Mouse (Mus musculus) midbrain, postnatal 0 days (tissue): ENCODE measurements around the gene Ywhaq. TPM values are rescaled to one million over a fixed set of nuclear protein-coding genes. Genes with fewer than 3 reads are reported as not detected.

Source experiments
- ATAC-seq: fragments of 200-750 bp; cut with Nextera tagmentation; 2 replicates; pipeline ENCODE4 v1.8.0; 2017; ENCODE audit warnings: moderate number of reproducible peaks, mild to moderate bottlenecking, moderate TSS enrichment, moderate library complexity; ENCODE audit not compliant: low FRiP score
- DNase-seq: peaks from one replicate; pipeline ENCODE4 v3.0.0-alpha.2; 2015; ENCODE audit warnings: low spot score
- H3K27ac ChIP-seq: fragments of 300-500 bp; sonication (generic); 2 replicates; pipeline ENCODE4 v1.5.1; 2014; ENCODE audit warnings: low read depth, mild to moderate bottlenecking, low read length, mixed read lengths
- H3K27me3 ChIP-seq: fragments of 300-500 bp; sonication (generic); 2 replicates; pipeline ENCODE4 v1.6.1; 2014; ENCODE audit warnings: low read length, control low read depth, mixed read lengths; ENCODE audit not compliant: insufficient read depth
- H3K36me3 ChIP-seq: fragments of 300-500 bp; sonication (generic); 2 replicates; pipeline ENCODE4 v1.6.1; 2014; ENCODE audit warnings: low read length, control low read depth, mixed read lengths; ENCODE audit not compliant: insufficient read depth
- H3K4me1 ChIP-seq: fragments of 300-500 bp; sonication (generic); 2 replicates; pipeline ENCODE4 v1.6.1; 2014; ENCODE audit warnings: mild to moderate bottlenecking, control low read depth, antibody characterized with exemption, low read length, mixed read lengths; ENCODE audit not compliant: insufficient read depth
- H3K4me2 ChIP-seq: fragments of 300-500 bp; sonication (generic); 2 replicates; pipeline ENCODE4 v1.6.1; 2014; ENCODE audit warnings: low read depth, mild to moderate bottlenecking, low read length, mixed read lengths; ENCODE audit not compliant: poor library complexity, severe bottlenecking
- H3K4me3 ChIP-seq: fragments of 300-500 bp; sonication (generic); 2 replicates; pipeline ENCODE4 v1.5.1; 2014; ENCODE audit warnings: low read depth, mild to moderate bottlenecking, low read length, moderate library complexity
- H3K9ac ChIP-seq: fragments of 300-500 bp; sonication (generic); replicated peaks from 2 replicates; pipeline ENCODE4 v1.6.1; 2014; ENCODE audit warnings: mild to moderate bottlenecking, low read length, moderate library complexity, mixed read lengths; ENCODE audit not compliant: poor library complexity, severe bottlenecking
- H3K9me3 ChIP-seq: fragments of 300-500 bp; sonication (generic); 2 replicates; pipeline ENCODE4 v1.6.1; 2016; ENCODE audit warnings: low read length, control low read depth
- CTCF ChIP-seq: IDR thresholded peaks from 2 replicates; pipeline ENCODE4 v1.5.1; 2016; ENCODE audit warnings: antibody characterized with exemption, mild to moderate bottlenecking
- WGBS: fragments of 180-500 bp; shearing (Covaris S2); extraction: QIAGEN DNeasy Blood & Tissue Kit; methylation state at CpG from one replicate; pipeline ENCODE4 v1.1.7; 2014; 5-methylcytosine and 5-hydroxymethylcytosine counted together
- polyA plus RNA-seq: library from polyadenylated mRNA; unstranded; fragments of >200 nt; fragmentation: Nextera tagmentation; extraction: Ambion mirVana; gene quantifications from 2 replicates; pipeline ENCODE4 v1.2.1, GENCODE M21; 2015
- total RNA-seq: library from RNA; depleted of rRNA; stranded (reverse); fragments of >200 nt; gene quantifications from 2 replicates; pipeline ENCODE4 v1.2.3, GENCODE M21; 2014

The Ywhaq gene
- total and polyA plus RNA-seq, 2 experiments from 2014 or later = 675 to 1,259 TPM

- Histone ChIP-seq H3K27me3 (no peaks in the 10 kb centered on the region), H3K9me3 (no peaks in the 10 kb centered on the region), H3K9ac (peak overlapping the region; percentile 81), H3K4me1 (peaks cover 4% of the 10 kb centered on the region; the same call in 1 of the 2 replicates), H3K36me3 (no peaks in the 10 kb centered on the region), H3K4me2 (peak overlapping the region; percentile 53), H3K4me3 (peak overlapping the region; percentile 99), H3K27ac (peak overlapping the region; percentile 91)
- DNase-seq (peak; percentile 19), ATAC-seq (no peak)
- WGBS = 21% methylated on average over 11 of the region's 11 CpGs
- TF ChIP-seq CTCF = no peak
Observed at GRCm38 (mm10) chr12:21418621-21419131, 1.2 kb upstream of the Ywhaq start.

DNA sequence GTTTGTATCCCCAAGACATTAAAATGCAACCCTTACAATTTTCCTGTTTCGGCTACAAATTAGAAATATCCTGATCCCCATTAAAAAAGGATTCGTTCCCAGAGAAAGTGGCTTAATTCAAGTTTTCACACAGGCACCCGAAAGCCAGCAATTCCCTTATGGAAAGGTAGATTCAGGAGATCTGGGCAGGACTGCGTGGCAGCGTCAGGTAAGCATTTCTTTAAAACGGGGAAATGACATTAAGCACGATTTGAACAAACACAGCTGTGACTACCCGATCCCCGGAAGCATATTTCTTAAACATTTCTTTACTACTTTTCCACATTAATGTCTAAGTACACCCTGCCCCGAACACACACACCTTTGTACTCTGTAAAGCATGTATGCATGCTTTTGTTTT, 646 bp upstream of the Ywhaq start:
- DNase-seq = no peak
- Histone ChIP-seq H3K36me3 (no peaks in the 10 kb centered on the region), H3K4me3 (peak overlapping the region; percentile 99), H3K4me1 (peaks cover 4% of the 10 kb centered on the region; the same call in 1 of the 2 replicates), H3K27ac (peak overlapping the region; percentile 91), H3K9ac (peak overlapping the region; percentile 81), H3K4me2 (peak overlapping the region; percentile 53), H3K27me3 (no peaks in the 10 kb centered on the region), H3K9me3 (no peaks in the 10 kb centered on the region)
- WGBS = 4% methylated on average over 10 of the region's 10 CpGs
- TF ChIP-seq CTCF = no peak
- ATAC-seq = no peak

GRCm38 (mm10) chr12:21416506-21416905, 931 bp downstream of the Ywhaq start:
- peak overlapping the region; percentile 74 for H3K9ac ChIP-seq
- no peak for DNase-seq
- WGBS = 0% methylated on average over 13 of the region's 15 CpGs
- no peak for TF ChIP-seq CTCF
- H3K36me3 ChIP-seq = no peaks in the 10 kb centered on the region
- no peak for ATAC-seq
- H3K4me3 ChIP-seq = peak overlapping the region; percentile 99
- H3K27me3 ChIP-seq = no peaks in the 10 kb centered on the region
- H3K4me2 ChIP-seq = peak overlapping the region; percentile 83
- H3K9me3 ChIP-seq = no peaks in the 10 kb centered on the region
- peaks cover 4% of the 10 kb centered on the region; the same call in 1 of the 2 replicates for H3K4me1 ChIP-seq
- peak overlapping the region; percentile 57; the same call in 1 of the 2 replicates for H3K27ac ChIP-seq

- DNase-seq (no peak), ATAC-seq (no peak)
- H3K9me3 ChIP-seq = no peaks in the 10 kb centered on the region
- H3K9ac ChIP-seq = no peak overlapping the region
- no peak overlapping the region for H3K4me3 ChIP-seq
- TF ChIP-seq CTCF = no peak
- 99% methylated on average over 2 of the region's 2 CpGs for WGBS
- no peak overlapping the region for H3K4me2 ChIP-seq
- H3K4me1 ChIP-seq = peaks cover 4% of the 10 kb centered on the region; the same call in 1 of the 2 replicates
- H3K27ac ChIP-seq = no peak overlapping the region
- H3K27me3 ChIP-seq = no peaks in the 10 kb centered on the region
- peaks cover 11% of the 10 kb centered on the region for H3K36me3 ChIP-seq
Observed at GRCm38 (mm10) chr12:21410620-21411019, 6.8 kb downstream of the Ywhaq start.

- no peaks in the 10 kb centered on the region; the same call in 1 of the 2 replicates for H3K4me1 ChIP-seq
- DNase-seq (no peak), ATAC-seq (no peak)
- H3K27ac ChIP-seq = no peak overlapping the region
- WGBS = 98% methylated on average over 3 of the region's 3 CpGs
- no peak overlapping the region for H3K4me2 ChIP-seq
- H3K9ac ChIP-seq = no peak overlapping the region
- TF ChIP-seq CTCF = no peak
- H3K4me3 ChIP-seq = no peak overlapping the region
- no peaks in the 10 kb centered on the region for H3K9me3 ChIP-seq
- peaks cover 11% of the 10 kb centered on the region for H3K36me3 ChIP-seq
- H3K27me3 ChIP-seq = no peaks in the 10 kb centered on the region
Observed at GRCm38 (mm10) chr12:21409651-21410050, 7.8 kb downstream of the Ywhaq start.

GRCm38 (mm10) chr12:21408789-21409367, 8.6 kb downstream of the Ywhaq start:
- Histone ChIP-seq H3K4me3 (no peak overlapping the region), H3K27me3 (no peaks in the 10 kb centered on the region), H3K9me3 (no peaks in the 10 kb centered on the region), H3K36me3 (peaks cover 11% of the 10 kb centered on the region), H3K9ac (no peak overlapping the region), H3K4me2 (no peak overlapping the region), H3K4me1 (no peaks in the 10 kb centered on the region), H3K27ac (no peak overlapping the region)
- ATAC-seq = no peak
- no peak for TF ChIP-seq CTCF
- DNase-seq = no peak
- WGBS = 99% methylated on average over 2 of the region's 2 CpGs
